Mouse (Mus musculus) embryonic fibroblast, embryonic 13.5 days (primary cell): ENCODE measurements around the gene Pitpnm2.

ENCODE experiments used
- CTCF ChIP-seq: IDR thresholded peaks from 2 replicates; pipeline ENCODE4 v1.5.1; 2011; ENCODE audit warnings: mild to moderate bottlenecking, control low read depth, low read length, moderate library complexity, borderline replicate concordance; ENCODE audit not compliant: insufficient read depth
- POLR2A ChIP-seq: IDR thresholded peaks from 2 replicates; pipeline ENCODE4 v1.6.1; 2011; ENCODE audit warnings: low read depth, mild to moderate bottlenecking, control low read depth, low read length, moderate library complexity

DNA sequence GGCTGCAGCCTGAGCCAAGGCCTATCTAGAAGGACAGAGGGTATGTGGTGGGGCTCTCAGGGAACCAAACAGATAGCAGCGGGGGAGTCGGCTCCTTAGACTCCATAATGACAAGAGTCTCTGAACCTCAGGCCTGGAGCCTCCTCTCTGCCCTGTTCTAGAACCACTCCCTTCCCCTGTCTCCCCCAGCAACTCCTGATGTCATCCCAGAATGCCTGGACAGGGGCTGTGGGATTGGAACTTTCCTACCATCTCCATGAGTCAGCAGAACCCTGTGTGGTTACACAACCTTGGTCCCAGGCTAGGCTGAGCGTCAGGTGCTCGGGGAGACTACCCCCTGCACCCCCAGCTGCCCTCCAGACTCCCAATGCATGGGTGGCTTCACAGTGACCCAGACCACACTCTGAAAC is 60.0 kb downstream of the Pitpnm2 start:
- TF ChIP-seq CTCF (no peak), POLR2A (no peak)
